Mouse (Mus musculus) myocyte (in vitro differentiated cells): Measurements from ENCODE around the gene Ushbp1. TPM values are rescaled to one million over a fixed set of nuclear protein-coding genes. Genes with fewer than 3 reads are reported as not detected.

Experiments used
- H3K27me3 ChIP-seq: one replicate; pipeline ENCODE4 v1.6.1; 2011; ENCODE audit not compliant: control insufficient read depth, insufficient read depth, insufficient read length
- H3K36me3 ChIP-seq: one replicate; pipeline ENCODE4 v1.6.1; 2011; ENCODE audit not compliant: control insufficient read depth, insufficient read depth
- H3K4me2 ChIP-seq: one replicate; pipeline ENCODE4 v1.6.1; 2011; ENCODE audit warnings: low read depth, control low read depth
- H3K4me3 ChIP-seq: one replicate; pipeline ENCODE4 v1.5.1; 2011; ENCODE audit warnings: mild to moderate bottlenecking, control low read depth, moderate library complexity
- H3K79me2 ChIP-seq: one replicate; pipeline ENCODE4 v1.6.1; 2011; ENCODE audit not compliant: control insufficient read depth, insufficient read depth
- H3ac ChIP-seq: one replicate; pipeline ENCODE4 v1.6.1; 2011; ENCODE audit not compliant: control insufficient read depth, insufficient read length
- CEBPB ChIP-seq: IDR thresholded peaks from 2 replicates; pipeline ENCODE4 v1.6.1; 2011; ENCODE audit warnings: mild to moderate bottlenecking, moderate library complexity; ENCODE audit not compliant: poor library complexity, insufficient read depth, severe bottlenecking
- E2F4 ChIP-seq: IDR thresholded peaks from one replicate; pipeline ENCODE4 v1.6.1; 2011; ENCODE audit warnings: mild to moderate bottlenecking, control low read depth, moderate library complexity; ENCODE audit not compliant: insufficient read depth
- MAX ChIP-seq: IDR thresholded peaks from one replicate; pipeline ENCODE4 v1.6.1; 2011; ENCODE audit warnings: low read depth, mild to moderate bottlenecking, control low read depth
- MYOD1 ChIP-seq, 3 experiments: IDR thresholded peaks; one replicate each; pipeline ENCODE4 v1.6.1; 2011; ENCODE audit warnings: control low read depth in 2 of 3, low read depth in 2 of 3, mild to moderate bottlenecking in 2 of 3, moderate library complexity in 1 of 3; ENCODE audit not compliant: insufficient read length in 2 of 3, control insufficient read depth in 1 of 3
- MYOG ChIP-seq, 3 experiments: IDR thresholded peaks; one replicate each; pipeline ENCODE4 v1.6.1; 2011; ENCODE audit warnings: control low read depth in 2 of 3, low read depth in 2 of 3, mild to moderate bottlenecking in 2 of 3; ENCODE audit not compliant: insufficient read length in 2 of 3, control insufficient read depth in 1 of 3, insufficient read depth in 1 of 3
- POLR2A ChIP-seq: IDR thresholded peaks from one replicate; pipeline ENCODE4 v1.6.1; 2011; ENCODE audit warnings: low read depth, mild to moderate bottlenecking, control low read depth, moderate library complexity; ENCODE audit not compliant: insufficient read length
- POLR2AphosphoS2 ChIP-seq: IDR thresholded peaks from one replicate; pipeline ENCODE4 v1.6.1; 2011; ENCODE audit warnings: low read depth, control low read depth; ENCODE audit not compliant: insufficient read length
- REST ChIP-seq: IDR thresholded peaks from one replicate; pipeline ENCODE4 v1.6.1; 2011; ENCODE audit warnings: mild to moderate bottlenecking, control low read depth, moderate library complexity; ENCODE audit not compliant: insufficient read depth, insufficient read length
- SRF ChIP-seq: IDR thresholded peaks from one replicate; pipeline ENCODE4 v1.6.1; 2011; ENCODE audit warnings: low read depth; ENCODE audit not compliant: control insufficient read depth, insufficient read length
- TCF12 ChIP-seq: IDR thresholded peaks from one replicate; pipeline ENCODE4 v1.6.1; 2011; ENCODE audit warnings: mild to moderate bottlenecking, control low read depth; ENCODE audit not compliant: poor library complexity, insufficient read depth, severe bottlenecking
- TCF3 ChIP-seq: IDR thresholded peaks from one replicate; pipeline ENCODE4 v1.6.1; 2011; ENCODE audit warnings: low read depth, control low read depth; ENCODE audit not compliant: insufficient read length
- USF1 ChIP-seq: IDR thresholded peaks from one replicate; pipeline ENCODE4 v1.6.1; 2011; ENCODE audit warnings: low read depth, mild to moderate bottlenecking, control low read depth, moderate library complexity
- polyA plus RNA-seq: library from polyadenylated mRNA; unstranded; fragments of >200 nt; fragmentation: generic; extraction: Trizol; gene quantifications from one replicate; pipeline ENCODE4 v1.2.1, GENCODE M21; 2012; ENCODE audit warnings: missing spikeins

The Ushbp1 gene
- polyA plus RNA-seq, 1 experiment, result 0.02 TPM

- Histone ChIP-seq H3K36me3 (no peaks in the 10 kb centered on the region), H3K79me2 (peaks cover 16% of the 10 kb centered on the region), H3ac (no peak overlapping the region), H3K27me3 (no peaks in the 10 kb centered on the region), H3K4me3 (no peak overlapping the region), H3K4me2 (no peak overlapping the region)
- TF ChIP-seq POLR2AphosphoS2 (peak; percentile 57), POLR2A (no peak), CEBPB (no peak)
These were observed 5.9 kb upstream of the Ushbp1 start for GRCm38 (mm10) chr8:71401454-71401853.

DNA sequence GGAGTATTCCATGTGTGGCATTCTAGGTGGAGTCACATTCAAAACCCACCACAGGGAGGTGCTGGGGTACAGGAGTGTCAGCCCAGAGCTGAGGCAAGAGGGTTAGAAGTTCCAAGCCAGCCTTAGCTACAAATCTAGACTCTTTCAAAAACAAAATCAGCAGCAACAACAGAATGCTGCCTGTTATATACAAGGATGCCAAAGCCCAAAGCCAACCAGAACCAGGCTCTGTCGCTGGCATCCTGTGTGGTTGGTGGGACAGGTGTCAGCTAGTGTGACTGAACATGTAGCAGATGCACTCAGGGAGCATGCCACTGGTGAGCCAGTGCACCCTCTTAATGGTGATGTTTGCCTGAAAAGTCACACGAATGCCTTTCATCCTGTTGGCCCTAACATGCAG is 5.2 kb upstream of the Ushbp1 start:
- Histone ChIP-seq H3K36me3 (no peaks in the 10 kb centered on the region), H3K4me2 (no peak overlapping the region), H3K79me2 (peaks cover 16% of the 10 kb centered on the region), H3K27me3 (no peaks in the 10 kb centered on the region), H3ac (no peak overlapping the region), H3K4me3 (no peak overlapping the region)
- no peak for TF ChIP-seq REST
- TF ChIP-seq POLR2AphosphoS2, result no peak
- TF ChIP-seq MAX, result no peak
- no peak for TF ChIP-seq MYOD1 (IDR thresholded peaks at IDR 0.05; ENCODE audit: control insufficient read depth in 1 of 3, insufficient read length in 2 of 3, low read depth in 2 of 3)
- no peak for TF ChIP-seq POLR2A
- TF ChIP-seq TCF3, result no peak
- no peak for TF ChIP-seq SRF
- TF ChIP-seq CEBPB, result no peak

GRCm38 (mm10) chr8:71397701-71398100 is 2.1 kb upstream of the Ushbp1 start:
- no peak for TF ChIP-seq POLR2AphosphoS2
- no peak for TF ChIP-seq E2F4
- no peak for TF ChIP-seq USF1
- no peak for TF ChIP-seq TCF3
- Histone ChIP-seq H3K4me3 (peak overlapping the region; percentile 81), H3K79me2 (peaks cover 16% of the 10 kb centered on the region), H3K4me2 (peak overlapping the region; percentile 98), H3ac (peak overlapping the region; percentile 73), H3K27me3 (no peaks in the 10 kb centered on the region), H3K36me3 (no peaks in the 10 kb centered on the region)

GRCm38 (mm10) chr8:71396639-71397305 is 1.2 kb upstream of the Ushbp1 start, which contains the start of gene Babam1:
Gene Babam1, plus strand, starts transcription at chr8:71396861.
- Histone ChIP-seq H3K4me3 (peak within 1 kb of the TSS; percentile 81), H3ac (peak within 1 kb of the TSS; percentile 73), H3K79me2 (peaks cover 16% of the 10 kb centered on the region), H3K27me3 (no peaks in the 10 kb centered on the region), H3K4me2 (peak within 1 kb of the TSS; percentile 98), H3K36me3 (no peaks in the 10 kb centered on the region)
- TF ChIP-seq POLR2A, result peak; percentile 73
- no peak for TF ChIP-seq TCF3
- peak; percentile 57 for TF ChIP-seq POLR2AphosphoS2

DNA sequence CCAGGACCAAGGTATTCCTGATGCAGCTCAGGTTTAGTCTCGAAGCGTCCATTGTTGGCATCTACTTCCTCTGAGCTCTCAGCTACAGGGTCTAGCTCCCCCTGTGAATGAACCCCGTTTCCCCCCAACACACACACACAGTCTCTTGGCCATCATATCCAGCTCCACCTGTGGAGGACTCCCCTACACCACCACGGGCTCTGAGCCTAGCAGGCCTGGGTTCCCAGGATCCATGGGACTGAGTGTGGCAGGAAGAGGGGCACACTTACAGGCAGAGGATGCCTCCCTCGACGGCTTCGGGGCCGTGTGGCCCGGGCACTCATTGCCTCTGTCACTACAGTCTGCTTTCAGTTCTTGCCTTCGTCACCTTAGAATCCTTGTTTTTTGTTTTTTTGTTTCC is 531 bp downstream of the Ushbp1 start:
- peaks cover 16% of the 10 kb centered on the region for H3K79me2 ChIP-seq
- no peak overlapping the region for H3K4me2 ChIP-seq
- no peaks in the 10 kb centered on the region for H3K27me3 ChIP-seq
- no peak overlapping the region for H3K4me3 ChIP-seq
- H3ac ChIP-seq, result no peak overlapping the region
- TF ChIP-seq CEBPB, result no peak
- TF ChIP-seq MAX, result no peak
- no peak for TF ChIP-seq MYOD1 (IDR thresholded peaks at IDR 0.05; ENCODE audit: control insufficient read depth in 1 of 3, insufficient read length in 2 of 3, low read depth in 2 of 3)
- TF ChIP-seq REST, result no peak
- no peak for TF ChIP-seq USF1
- TF ChIP-seq POLR2AphosphoS2, result no peak
- TF ChIP-seq TCF12, result no peak
- no peaks in the 10 kb centered on the region for H3K36me3 ChIP-seq

GRCm38 (mm10) chr8:71394481-71394880 is 1.1 kb downstream of the Ushbp1 start:
- H3K36me3 ChIP-seq, result no peaks in the 10 kb centered on the region
- H3K4me3 ChIP-seq, result no peak overlapping the region
- H3K4me2 ChIP-seq, result no peak overlapping the region
- no peak overlapping the region for H3ac ChIP-seq
- TF ChIP-seq MYOG (IDR thresholded peaks at IDR 0.05; ENCODE audit: control insufficient read depth in 1 of 3, insufficient read depth in 1 of 3, insufficient read length in 2 of 3, low read depth in 2 of 3) (no peak), MYOD1 (IDR thresholded peaks at IDR 0.05; ENCODE audit: control insufficient read depth in 1 of 3, insufficient read length in 2 of 3, low read depth in 2 of 3) (no peak), POLR2A (no peak), SRF (no peak), CEBPB (no peak), REST (no peak), USF1 (no peak), E2F4 (no peak), POLR2AphosphoS2 (no peak), MAX (no peak), TCF3 (no peak), TCF12 (no peak)
- H3K79me2 ChIP-seq, result peaks cover 16% of the 10 kb centered on the region
- no peaks in the 10 kb centered on the region for H3K27me3 ChIP-seq
